In genomic region chr8:118879939-118880825, GRCm38 (mm10) we compare ENCODE assay signal across 13 mouse cellular contexts.
DNase-seq lines count a peak whose midpoint lies in the region; ATAC-seq lines count a peak whose summit lies in the region.
"Had no signal": no experiment of that assay in that cellular context is flagged by ENCODE, and none has a peak within 500 bp of the region (broad histone marks: within the 10 kb centered on the region; RNA-seq: fewer than 3 reads in every experiment).

No protein-coding gene starts in this region.

- H3K4me2 ChIP-seq in forebrain, embryonic 15.5 days (replicated peaks), result no peak overlapping the region
- no peak overlapping the region for H3K4me2 ChIP-seq in forebrain, embryonic 11.5 days (ENCODE audit: low read depth, low read length, severe bottlenecking)
- H3K4me2 ChIP-seq in forebrain, embryonic 16.5 days (ENCODE audit: low read length), result no peak overlapping the region
- no peak overlapping the region for H3K4me2 ChIP-seq in liver, embryonic 11.5 days
- H3K4me2 ChIP-seq: liver, embryonic 13.5 days; neural tube, embryonic 12.5 days had no signal

- no peak for DNase-seq in forebrain, embryonic 11.5 days (ENCODE audit: low spot score)
- peak; percentile 30 to 53 for DNase-seq in left cerebral cortex, adult 9 months (ENCODE audit: low spot score in 2 of 2)
- no peak for DNase-seq in liver, embryonic 11.5 days (ENCODE audit: low spot score)
- DNase-seq in heart, adult 11 months, result no peak
- DNase-seq: heart, postnatal 36 days; kidney, postnatal 14 days; liver, embryonic 13.5 days had no signal

- H3K27me3 ChIP-seq in forebrain, embryonic 15.5 days, result no peaks in the 10 kb centered on the region
- no peaks in the 10 kb centered on the region for H3K27me3 ChIP-seq in forebrain, embryonic 11.5 days (ENCODE audit: control insufficient read depth, insufficient read depth, low read length)
- H3K27me3 ChIP-seq in forebrain, embryonic 16.5 days (replicated peaks; ENCODE audit: control insufficient read depth, insufficient read depth, low read length), result no peaks in the 10 kb centered on the region
- no peaks in the 10 kb centered on the region for H3K27me3 ChIP-seq in liver, embryonic 11.5 days (replicated peaks; ENCODE audit: control insufficient read depth, insufficient read depth, low read length)
- H3K27me3 ChIP-seq: liver, embryonic 13.5 days; megakaryocyte, embryonic 14.5 days; neural tube, embryonic 12.5 days had no signal

- H3K9ac ChIP-seq in forebrain, embryonic 15.5 days (replicated peaks), result no peak overlapping the region
- H3K9ac ChIP-seq in forebrain, embryonic 11.5 days (ENCODE audit: low read length), result no peak overlapping the region
- H3K9ac ChIP-seq in forebrain, embryonic 16.5 days (replicated peaks; ENCODE audit: low read depth, low read length), result no peak overlapping the region
- no peak overlapping the region for H3K9ac ChIP-seq in liver, embryonic 11.5 days (ENCODE audit: low read depth, low read length)
- H3K9ac ChIP-seq: liver, embryonic 13.5 days; neural tube, embryonic 12.5 days had no signal

- ATAC-seq in forebrain, embryonic 15.5 days (replicated peaks), result no peak
- ATAC-seq in forebrain, embryonic 11.5 days (replicated peaks; ENCODE audit: low FRiP score), result no peak
- peak; percentile 91 for ATAC-seq in cerebellum, adult (ENCODE audit: insufficient number of reproducible peaks, low FRiP score, low TSS enrichment)
- peak; percentile 50 for ATAC-seq in forebrain, embryonic 16.5 days
- no peak for ATAC-seq in erythroblast, adult 5-6 weeks (replicated peaks; ENCODE audit: low FRiP score, poor library complexity, severe bottlenecking)
- ATAC-seq in liver, embryonic 11.5 days (replicated peaks; ENCODE audit: low FRiP score), result no peak

- no peaks in the 10 kb centered on the region for H3K9me3 ChIP-seq in forebrain, embryonic 15.5 days
- no peaks in the 10 kb centered on the region for H3K9me3 ChIP-seq in forebrain, embryonic 11.5 days (ENCODE audit: control insufficient read depth, low read length)
- no peaks in the 10 kb centered on the region for H3K9me3 ChIP-seq in forebrain, embryonic 16.5 days (ENCODE audit: control insufficient read depth, low read length)
- H3K9me3 ChIP-seq in liver, embryonic 11.5 days (ENCODE audit: control insufficient read depth, low read length), result no peaks in the 10 kb centered on the region
- H3K9me3 ChIP-seq: neural tube, embryonic 12.5 days had no signal

- no peak overlapping the region for H3K4me3 ChIP-seq in forebrain, embryonic 15.5 days
- H3K4me3 ChIP-seq in forebrain, embryonic 11.5 days (ENCODE audit: low read depth, low read length), result no peak overlapping the region
- H3K4me3 ChIP-seq in forebrain, embryonic 16.5 days (replicated peaks; ENCODE audit: low read length), result no peak overlapping the region
- H3K4me3 ChIP-seq in liver, embryonic 11.5 days (ENCODE audit: low read depth, low read length), result no peak overlapping the region
- H3K4me3 ChIP-seq: liver, embryonic 13.5 days; neural tube, embryonic 12.5 days had no signal

- H3K4me1 ChIP-seq in forebrain, embryonic 15.5 days, result peaks cover 23% of the 10 kb centered on the region
- no peaks in the 10 kb centered on the region for H3K4me1 ChIP-seq in forebrain, embryonic 11.5 days (replicated peaks; ENCODE audit: control insufficient read depth, insufficient read depth, low read length)
- peaks cover 11% of the 10 kb centered on the region for H3K4me1 ChIP-seq in forebrain, embryonic 16.5 days (replicated peaks; ENCODE audit: control insufficient read depth, insufficient read depth, low read length)
- no peaks in the 10 kb centered on the region for H3K4me1 ChIP-seq in liver, embryonic 11.5 days (replicated peaks; ENCODE audit: control insufficient read depth, insufficient read depth, low read length)
- H3K4me1 ChIP-seq: liver, embryonic 13.5 days; megakaryocyte, embryonic 14.5 days had no signal

- peak overlapping the region; percentile 69 for H3K27ac ChIP-seq in forebrain, embryonic 15.5 days (replicated peaks)
- no peak overlapping the region for H3K27ac ChIP-seq in forebrain, embryonic 11.5 days (ENCODE audit: low read depth, low read length)
- H3K27ac ChIP-seq in forebrain, embryonic 16.5 days (ENCODE audit: low read length), result peak overlapping the region; percentile 74
- no peak overlapping the region for H3K27ac ChIP-seq in liver, embryonic 11.5 days (ENCODE audit: low read depth, low read length)
- H3K27ac ChIP-seq: liver, embryonic 13.5 days; neural tube, embryonic 12.5 days had no signal

- no peaks in the 10 kb centered on the region for H3K36me3 ChIP-seq in forebrain, embryonic 15.5 days
- H3K36me3 ChIP-seq in forebrain, embryonic 11.5 days (ENCODE audit: control insufficient read depth, insufficient read depth, low read length), result no peaks in the 10 kb centered on the region
- H3K36me3 ChIP-seq in forebrain, embryonic 16.5 days (ENCODE audit: control insufficient read depth, insufficient read depth), result no peaks in the 10 kb centered on the region
- no peaks in the 10 kb centered on the region for H3K36me3 ChIP-seq in liver, embryonic 11.5 days (ENCODE audit: control insufficient read depth, insufficient read depth, low read length)
- H3K36me3 ChIP-seq: liver, embryonic 13.5 days; neural tube, embryonic 12.5 days had no signal

- 61% methylated on average over 11 of the region's 11 CpGs for WGBS in forebrain, embryonic 15.5 days
- WGBS in forebrain, embryonic 11.5 days, result 89% methylated on average over 11 of the region's 11 CpGs
- WGBS in forebrain, embryonic 16.5 days, result 54% methylated on average over 11 of the region's 11 CpGs
- 76% methylated on average over 11 of the region's 11 CpGs for WGBS in liver, embryonic 11.5 days

Comparison
In these comparisons a context has a peak if more than half of its experiments do, and no peak if none do; other contexts are left out.
1. ATAC-seq: peak in cerebellum, adult (single experiment) and forebrain, embryonic 16.5 days (single experiment); none in forebrain, embryonic 15.5 days (single experiment), forebrain, embryonic 11.5 days (single experiment), erythroblast, adult 5-6 weeks (single experiment) and liver, embryonic 11.5 days (single experiment).
2. H3K27ac ChIP-seq: peak in forebrain, embryonic 15.5 days (single experiment) and forebrain, embryonic 16.5 days (single experiment); none in forebrain, embryonic 11.5 days (single experiment) and liver, embryonic 11.5 days (single experiment).
3. DNase-seq: peak in left cerebral cortex, adult 9 months (2 of 2); none in forebrain, embryonic 11.5 days (single experiment), liver, embryonic 11.5 days (single experiment) and heart, adult 11 months (single experiment).